Mouse (Mus musculus): ENCODE measurements around the gene Klhl8. TPM values are rescaled to one million over a fixed set of nuclear protein-coding genes. Genes with fewer than 3 reads are reported as not detected.

Klhl8 gene
- polyA plus RNA-seq (2012; fragmentation: generic; extraction: Trizol), result 1 to 10 TPM in 1 of 2 experiments, under 1 TPM in 1; 0.48 to 3.1 TPM

GRCm38 (mm10) chr5:103910748-103911409 is at the start of gene Klhl8:
Gene Klhl8, minus strand, starts transcription at chr5:103911259.

Other genes starting within 250 kb of the Klhl8 start
- 1 to 10 TPM in 1 of 2 experiments, under 1 TPM in 1; 0.66 to 7.2 TPM for gene Aff1, start 218.9 kb downstream of the Klhl8 start, polyA plus RNA-seq (2012; fragmentation: generic; extraction: Trizol)
- not detected for gene Hsd17b13, start 66.2 kb upstream of the Klhl8 start, polyA plus RNA-seq (2012; fragmentation: generic; extraction: Trizol)
- 10 to 100 TPM in 1 of 2 experiments, 1 to 10 TPM in 1; 6.2 to 49.9 TPM for gene Hsd17b11, start 110.7 kb upstream of the Klhl8 start, polyA plus RNA-seq (2012; fragmentation: generic; extraction: Trizol)
- gene Nudt9, start 135.0 kb upstream of the Klhl8 start, polyA plus RNA-seq (2012; fragmentation: generic; extraction: Trizol), result 10 to 100 TPM; 63.9 to 79.7 TPM
- not detected for gene Gm17660, start 166.3 kb upstream of the Klhl8 start, polyA plus RNA-seq (2012; fragmentation: generic; extraction: Trizol)
- gene Sparcl1, start 202.5 kb upstream of the Klhl8 start, polyA plus RNA-seq (2012; fragmentation: generic; extraction: Trizol), result 1 to 10 TPM in 1 of 2 experiments, under 1 TPM in 1; 0.02 to 9.1 TPM

All from C3H10T1/2 (cell line).